Mouse (Mus musculus) hindbrain, postnatal 0 days (tissue): ENCODE measurements around the gene Dthd1. TPM values are rescaled to one million over a fixed set of nuclear protein-coding genes. Genes with fewer than 3 reads are reported as not detected.

ENCODE experiments used
- ATAC-seq: fragments of 200-750 bp; cut with Nextera tagmentation; 2 replicates; pipeline ENCODE4 v1.8.0; 2017; ENCODE audit warnings: mild to moderate bottlenecking, moderate TSS enrichment, moderate library complexity
- DNase-seq: peaks from one replicate; pipeline ENCODE4 v3.0.0-alpha.2; 2015; ENCODE audit warnings: low spot score
- H3K27ac ChIP-seq: fragments of 300-500 bp; sonication (generic); 2 replicates; pipeline ENCODE4 v1.5.1; 2014; ENCODE audit warnings: mild to moderate bottlenecking
- H3K27me3 ChIP-seq: fragments of 300-500 bp; sonication (generic); 2 replicates; pipeline ENCODE4 v1.6.1; 2014; ENCODE audit warnings: low read length, mixed read lengths; ENCODE audit not compliant: insufficient read depth
- H3K36me3 ChIP-seq: fragments of 300-500 bp; sonication (generic); 2 replicates; pipeline ENCODE4 v1.6.1; 2014; ENCODE audit warnings: low read length, mixed read lengths; ENCODE audit not compliant: insufficient read depth
- H3K4me1 ChIP-seq: fragments of 300-500 bp; sonication (generic); 2 replicates; pipeline ENCODE4 v1.6.1; 2014; ENCODE audit warnings: antibody characterized with exemption, low read length, mixed read lengths; ENCODE audit not compliant: insufficient read depth
- H3K4me2 ChIP-seq: fragments of 300-500 bp; sonication (generic); 2 replicates; pipeline ENCODE4 v1.6.1; 2014; ENCODE audit warnings: low read depth, mild to moderate bottlenecking, low read length, moderate library complexity, mixed read lengths
- H3K4me3 ChIP-seq: fragments of 300-500 bp; sonication (generic); 2 replicates; pipeline ENCODE4 v1.5.1; 2014; ENCODE audit warnings: low read length
- H3K9ac ChIP-seq: fragments of 300-500 bp; sonication (generic); replicated peaks from 2 replicates; pipeline ENCODE4 v1.6.1; 2014; ENCODE audit warnings: mild to moderate bottlenecking, low read length, moderate library complexity, mixed read lengths
- H3K9me3 ChIP-seq: fragments of 300-500 bp; sonication (generic); 2 replicates; pipeline ENCODE4 v1.6.1; 2016; ENCODE audit warnings: low read length, mixed read lengths
- CTCF ChIP-seq: IDR thresholded peaks from 2 replicates; pipeline ENCODE4 v1.5.1; 2016; ENCODE audit warnings: antibody characterized with exemption, control low read depth, low read depth
- WGBS: fragments of 180-500 bp; shearing (Covaris S2); extraction: QIAGEN DNeasy Blood & Tissue Kit; methylation state at CpG from one replicate; pipeline ENCODE4 v1.1.7; 2014; 5-methylcytosine and 5-hydroxymethylcytosine counted together
- polyA plus RNA-seq: library from polyadenylated mRNA; unstranded; fragments of >200 nt; fragmentation: Nextera tagmentation; extraction: Ambion mirVana; gene quantifications from 2 replicates; pipeline ENCODE4 v1.2.1, GENCODE M21; 2015
- total RNA-seq: library from RNA; depleted of rRNA; stranded (reverse); fragments of >200 nt; gene quantifications from 2 replicates; pipeline ENCODE4 v1.2.3, GENCODE M21; 2014

The Dthd1 gene
- total and polyA plus RNA-seq, 2 experiments from 2014 or later, result not detected

GRCm38 (mm10) chr5:62820363-62821271 is 7.0 kb downstream of the Dthd1 start:
- H3K36me3 ChIP-seq, result no peaks in the 10 kb centered on the region
- H3K4me1 ChIP-seq, result no peaks in the 10 kb centered on the region
- no peaks in the 10 kb centered on the region for H3K9me3 ChIP-seq
- ATAC-seq (peak; percentile 53; the same call in 1 of the 2 replicates), DNase-seq (peak; percentile 43)
- no peak overlapping the region for H3K4me3 ChIP-seq
- no peak overlapping the region for H3K4me2 ChIP-seq
- H3K27ac ChIP-seq, result no peak overlapping the region
- 63% methylated on average over 8 of the region's 8 CpGs for WGBS
- H3K9ac ChIP-seq, result no peak overlapping the region
- no peak for TF ChIP-seq CTCF
- no peaks in the 10 kb centered on the region for H3K27me3 ChIP-seq

- Histone ChIP-seq H3K9ac (no peak overlapping the region), H3K27me3 (no peaks in the 10 kb centered on the region), H3K4me1 (no peaks in the 10 kb centered on the region), H3K36me3 (no peaks in the 10 kb centered on the region), H3K9me3 (no peaks in the 10 kb centered on the region), H3K4me3 (no peak overlapping the region), H3K4me2 (no peak overlapping the region), H3K27ac (no peak overlapping the region)
- TF ChIP-seq CTCF, result no peak
- ATAC-seq (no peak), DNase-seq (no peak)
- WGBS, result 93% methylated on average over 3 of the region's 3 CpGs
Observed at GRCm38 (mm10) chr5:62842955-62843730, 29.5 kb downstream of the Dthd1 start.

- no peak for TF ChIP-seq CTCF
- H3K9ac ChIP-seq, result no peak overlapping the region
- no peaks in the 10 kb centered on the region for H3K4me1 ChIP-seq
- ATAC-seq (no peak), DNase-seq (no peak)
- no peak overlapping the region for H3K4me3 ChIP-seq
- H3K36me3 ChIP-seq, result no peaks in the 10 kb centered on the region
- H3K27me3 ChIP-seq, result no peaks in the 10 kb centered on the region
- 87% methylated on average over 6 of the region's 6 CpGs for WGBS
- H3K4me2 ChIP-seq, result no peak overlapping the region
- H3K27ac ChIP-seq, result no peak overlapping the region
- H3K9me3 ChIP-seq, result no peaks in the 10 kb centered on the region
Observed at GRCm38 (mm10) chr5:62846571-62847131, 33.0 kb downstream of the Dthd1 start.

DNA sequence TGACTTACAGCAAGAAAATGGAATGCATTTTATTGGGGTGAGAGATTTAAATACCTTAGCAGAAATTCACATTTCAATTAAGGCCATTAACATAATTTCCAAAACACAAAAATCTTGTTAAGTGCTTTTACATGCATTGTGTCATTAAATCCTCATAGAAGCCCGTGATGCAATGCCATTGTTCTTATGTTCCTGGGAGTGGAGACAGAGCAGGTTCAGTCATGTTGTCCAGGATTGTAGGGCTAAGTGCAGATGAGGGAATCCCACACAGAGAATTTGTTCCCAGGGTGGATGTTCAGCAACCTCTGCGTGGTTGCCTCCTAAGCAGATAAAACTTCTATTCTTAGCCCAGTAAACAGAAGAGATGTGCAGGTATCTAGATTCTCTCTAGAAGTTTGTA is 37.7 kb downstream of the Dthd1 start:
- Histone ChIP-seq H3K4me1 (no peaks in the 10 kb centered on the region), H3K9me3 (no peaks in the 10 kb centered on the region), H3K27me3 (no peaks in the 10 kb centered on the region), H3K4me3 (no peak overlapping the region), H3K9ac (no peak overlapping the region), H3K4me2 (no peak overlapping the region), H3K27ac (no peak overlapping the region), H3K36me3 (no peaks in the 10 kb centered on the region)
- TF ChIP-seq CTCF, result no peak
- DNase-seq (no peak), ATAC-seq (no peak)
- WGBS, result 79% methylated on average over 2 of the region's 2 CpGs

DNA sequence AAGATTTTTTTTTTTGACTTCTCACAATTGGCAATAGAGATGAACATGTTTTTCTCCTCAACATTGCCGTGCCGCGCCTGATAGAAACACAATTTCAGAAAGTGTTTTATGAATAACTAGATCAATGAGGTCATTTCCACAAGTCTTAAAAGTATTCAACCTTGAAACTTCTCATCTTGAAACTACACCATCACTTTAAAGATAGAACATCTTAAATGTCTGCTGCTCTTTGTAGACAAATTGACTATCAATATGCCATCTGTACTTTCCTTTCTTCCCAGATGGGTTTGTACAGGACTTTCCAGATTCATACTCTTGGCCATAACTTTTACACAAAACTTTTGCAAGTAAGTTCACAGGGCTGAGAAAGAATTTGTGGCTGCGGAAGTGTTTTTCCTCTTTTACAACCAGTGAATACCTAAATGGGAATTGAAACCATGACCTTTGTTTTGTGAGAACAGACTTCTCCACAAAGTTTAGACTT is 40.8 kb downstream of the Dthd1 start:
- no peak overlapping the region for H3K27ac ChIP-seq
- no peak overlapping the region for H3K4me3 ChIP-seq
- H3K4me2 ChIP-seq, result no peak overlapping the region
- no peak for ATAC-seq
- no peak overlapping the region for H3K9ac ChIP-seq
- H3K4me1 ChIP-seq, result no peaks in the 10 kb centered on the region
- no peak for DNase-seq
- no peaks in the 10 kb centered on the region for H3K27me3 ChIP-seq
- WGBS, result 93% methylated on average over 4 of the region's 4 CpGs
- no peaks in the 10 kb centered on the region for H3K36me3 ChIP-seq
- no peak for TF ChIP-seq CTCF
- H3K9me3 ChIP-seq, result no peaks in the 10 kb centered on the region

- 81% methylated on average over 1 of the region's 1 CpGs for WGBS
- H3K4me3 ChIP-seq, result no peak overlapping the region
- TF ChIP-seq CTCF, result no peak
- no peak overlapping the region for H3K9ac ChIP-seq
- H3K4me2 ChIP-seq, result no peak overlapping the region
- ATAC-seq (no peak), DNase-seq (no peak)
- no peak overlapping the region for H3K27ac ChIP-seq
- H3K4me1 ChIP-seq, result no peaks in the 10 kb centered on the region
- H3K27me3 ChIP-seq, result no peaks in the 10 kb centered on the region
- H3K36me3 ChIP-seq, result no peaks in the 10 kb centered on the region
- H3K9me3 ChIP-seq, result no peaks in the 10 kb centered on the region
Observed at GRCm38 (mm10) chr5:62857502-62857901, 43.9 kb downstream of the Dthd1 start.
